Mouse (Mus musculus): Measurements from ENCODE around the gene Mthfsl.
"Not testable (repeated sequence)": the region's sequence is repeated elsewhere in the genome, so short reads cannot be mapped to it uniquely, and the experiment has no call there.

Gene Mthfsl

DNA sequence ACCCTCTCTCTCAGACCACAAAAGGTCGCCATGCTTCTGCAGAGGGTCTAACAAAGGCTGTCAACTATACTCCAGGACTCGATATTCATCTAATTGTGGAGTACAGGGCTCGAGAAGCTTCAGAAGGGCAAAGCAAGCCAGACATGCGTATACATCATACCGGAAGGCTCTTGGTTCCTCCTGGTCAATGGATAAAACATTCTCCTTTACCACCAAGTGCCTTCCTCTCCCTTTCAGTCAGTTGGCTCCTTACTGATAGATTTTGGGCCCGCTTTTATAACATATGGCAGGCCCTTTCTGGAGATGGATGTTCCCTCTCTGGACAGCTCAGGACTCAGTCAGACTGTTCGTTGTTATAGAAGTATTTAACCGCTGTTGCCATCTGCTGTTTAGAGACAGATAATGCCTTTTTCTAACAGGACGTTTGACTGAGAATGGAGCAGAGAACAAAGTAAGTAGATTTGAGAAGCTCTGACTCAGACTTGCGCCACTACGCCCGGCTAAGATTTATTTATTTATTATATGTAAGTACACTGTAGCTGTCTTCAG lies at the start of gene Mthfsl:
Gene Mthfsl (minus strand): TSS at position 308 of the 549 bp plus-strand sequence.
- DNase-seq (ENCODE audit: low read depth, low spot score), result not testable (repeated sequence)

DNA sequence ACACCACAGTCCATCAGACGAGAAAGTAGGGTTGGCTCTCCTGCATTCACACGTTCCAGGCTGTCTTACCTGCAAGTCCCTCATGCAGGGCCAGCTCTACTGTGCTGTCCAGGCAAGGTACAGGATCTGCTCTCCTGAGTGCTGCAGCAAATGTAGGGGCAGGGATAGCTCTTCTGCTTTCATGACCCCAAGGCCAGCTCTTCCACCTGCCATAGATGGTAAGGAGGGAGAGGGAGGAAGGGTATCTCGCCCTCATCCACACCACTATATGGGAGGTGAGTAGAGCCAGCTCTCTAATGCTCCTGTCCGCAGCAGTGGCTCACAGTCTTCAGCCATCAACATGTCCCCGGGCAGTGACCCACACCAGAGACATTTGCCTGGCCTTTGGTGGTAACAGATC lies 49.4 kb upstream of the Mthfsl start:
- DNase-seq (ENCODE audit: low read depth, low spot score), result not testable (repeated sequence)

- DNase-seq (ENCODE audit: low read depth, low spot score), result not testable (repeated sequence)
These were observed 26.6 kb upstream of the Mthfsl start for GRCm38 (mm10) chr9:88746687-88747086.

GRCm38 (mm10) chr9:88746046-88746445 lies 25.9 kb upstream of the Mthfsl start:
- DNase-seq (ENCODE audit: low read depth, low spot score), result not testable (repeated sequence)

DNA sequence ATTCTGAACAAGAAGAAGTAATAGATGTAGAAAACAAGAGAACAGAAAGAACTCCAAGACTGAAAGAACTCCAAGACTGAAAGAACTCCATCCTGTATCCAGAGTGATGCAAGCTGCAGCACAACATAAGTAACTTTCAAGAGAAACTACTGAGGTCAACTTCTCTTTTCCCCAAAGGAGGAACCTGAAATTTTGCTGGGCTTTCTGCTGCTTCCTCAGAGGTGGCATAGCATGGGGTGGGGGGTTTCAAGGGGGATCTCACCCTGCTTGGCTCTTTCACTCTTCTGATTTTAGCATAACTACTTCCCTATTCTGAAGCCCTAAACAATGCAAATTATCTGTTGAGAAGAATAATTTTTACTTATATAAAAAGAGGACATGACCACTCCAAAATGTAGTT lies 15.2 kb upstream of the Mthfsl start:
- not testable (repeated sequence) for DNase-seq (ENCODE audit: low read depth, low spot score)

- not testable (repeated sequence) for DNase-seq (ENCODE audit: low read depth, low spot score)
These were observed 13.1 kb upstream of the Mthfsl start for GRCm38 (mm10) chr9:88733182-88733581.

- not testable (repeated sequence) for DNase-seq (ENCODE audit: low read depth, low spot score)
These were observed 12.2 kb upstream of the Mthfsl start for GRCm38 (mm10) chr9:88732334-88732733.

- DNase-seq (ENCODE audit: low read depth, low spot score), result not testable (repeated sequence)
These were observed 11.6 kb upstream of the Mthfsl start, which contains the start of gene Bcl2a1d for GRCm38 (mm10) chr9:88731728-88732127. Gene Bcl2a1d (minus strand): TSS chr9:88731914.

DNA sequence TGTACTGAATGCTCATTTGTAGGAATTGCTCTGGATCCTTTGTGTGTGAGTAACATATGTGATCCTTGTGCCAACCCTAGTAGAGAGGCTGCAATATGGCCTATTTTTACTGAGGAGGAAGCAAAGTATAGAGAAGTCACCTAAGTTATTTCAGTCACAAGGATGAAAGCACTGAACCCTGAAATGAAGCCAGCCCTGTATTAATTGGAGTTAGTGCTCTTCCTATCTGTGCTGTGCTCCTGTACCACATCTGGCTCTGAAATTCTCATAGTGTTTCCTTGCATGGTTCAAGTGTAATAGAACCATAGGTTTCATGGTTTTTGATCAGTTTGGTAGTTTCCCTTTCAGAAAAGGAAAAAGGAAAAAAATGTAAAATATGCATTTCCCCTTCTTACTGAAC lies 8.2 kb upstream of the Mthfsl start:
- not testable (repeated sequence) for DNase-seq (ENCODE audit: low read depth, low spot score)

- DNase-seq (ENCODE audit: low read depth, low spot score), result not testable (repeated sequence)
These were observed 1.5 kb upstream of the Mthfsl start for GRCm38 (mm10) chr9:88721628-88722027.

DNA sequence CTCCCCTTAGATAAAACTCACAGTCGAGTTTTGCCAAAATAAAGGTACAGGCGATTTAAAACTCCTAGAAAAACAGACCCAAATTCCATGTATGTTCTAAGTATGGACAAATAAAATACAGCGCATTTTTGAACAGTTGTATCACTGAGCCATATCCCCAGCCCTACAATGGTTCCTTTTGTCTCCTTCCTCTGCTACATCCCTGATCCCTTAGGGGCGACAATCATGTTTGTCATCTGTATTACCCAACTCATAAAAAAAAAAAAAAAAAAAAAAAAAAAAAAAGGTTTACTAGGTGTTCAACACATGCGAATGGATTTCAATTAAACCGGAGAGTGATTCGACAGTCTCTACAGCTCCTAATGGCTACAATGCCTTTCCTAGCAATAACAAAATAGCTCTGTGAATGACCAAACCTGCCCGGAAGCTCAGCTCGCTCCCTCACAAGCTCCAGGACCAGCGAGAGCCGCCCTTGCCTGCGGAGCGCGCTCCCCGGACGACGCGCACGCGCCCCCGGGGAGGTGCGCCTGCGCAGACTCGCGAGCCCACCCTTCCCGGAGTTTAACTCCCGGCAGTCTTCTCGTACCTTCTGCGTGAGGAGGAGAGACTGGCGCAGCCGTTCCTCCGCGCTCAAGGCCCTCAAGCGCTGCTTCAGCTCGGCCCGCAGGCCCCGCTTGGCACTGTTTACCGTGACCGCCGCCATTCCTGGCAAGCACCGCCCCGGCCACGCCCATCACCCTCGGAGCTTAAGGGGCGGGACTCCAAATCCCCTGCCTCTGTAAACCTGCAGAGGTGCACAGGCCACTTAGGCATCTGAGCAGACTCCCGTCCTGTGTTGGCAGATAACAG lies 799 bp downstream of the Mthfsl start:
- DNase-seq (ENCODE audit: low read depth, low spot score), result not testable (repeated sequence)

DNA sequence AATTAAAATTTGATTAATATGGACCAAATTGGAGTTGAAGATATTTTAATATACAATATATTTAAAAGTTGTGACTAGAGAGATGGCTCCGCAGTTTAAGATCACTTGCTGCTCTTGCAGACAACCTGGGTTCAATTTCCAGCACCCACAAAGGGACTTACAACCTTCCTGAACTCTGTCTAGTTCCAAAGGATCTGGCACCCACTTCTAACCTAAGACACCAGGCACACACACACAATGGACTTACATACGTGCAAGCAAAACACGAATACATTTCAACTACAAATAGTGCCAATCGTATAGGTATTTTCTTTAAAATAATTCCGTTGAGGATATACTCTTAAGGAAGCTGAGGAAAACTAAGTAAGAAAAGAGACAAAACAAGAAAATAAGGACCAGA lies 1.5 kb downstream of the Mthfsl start:
- not testable (repeated sequence) for DNase-seq (ENCODE audit: low read depth, low spot score)

- DNase-seq (ENCODE audit: low read depth, low spot score), result not testable (repeated sequence)
These were observed 2.0 kb downstream of the Mthfsl start for GRCm38 (mm10) chr9:88718140-88718539.

- not testable (repeated sequence) for DNase-seq (ENCODE audit: low read depth, low spot score)
These were observed 5.6 kb downstream of the Mthfsl start for GRCm38 (mm10) chr9:88714515-88714914.

DNA sequence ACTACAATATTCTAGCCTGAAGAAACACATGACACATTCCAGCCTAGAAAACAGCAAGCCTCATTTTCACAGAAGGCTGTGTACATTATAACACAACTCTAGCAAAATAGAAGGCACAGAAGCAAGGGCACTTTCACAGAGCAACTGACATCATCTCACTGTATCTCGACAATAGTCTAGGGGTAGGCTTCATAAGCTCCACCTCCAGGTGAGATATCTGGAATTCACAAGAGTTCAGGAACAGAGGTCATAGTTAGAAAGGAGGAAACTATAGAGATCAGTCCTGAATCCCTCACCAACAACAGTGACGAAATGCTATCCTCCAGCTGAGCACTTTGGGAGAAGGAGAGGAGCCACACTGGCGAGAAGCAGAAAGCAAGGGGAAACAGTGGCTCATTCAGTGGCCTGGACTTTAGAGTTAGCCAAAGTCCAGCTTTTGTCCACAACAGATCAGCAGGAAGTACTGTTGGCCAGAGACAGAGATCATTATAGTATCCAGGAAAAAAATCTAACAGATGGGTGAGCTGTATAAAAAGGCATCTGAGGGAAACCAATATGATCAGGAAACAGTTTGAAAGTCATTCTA lies 7.8 kb downstream of the Mthfsl start:
- DNase-seq (ENCODE audit: low read depth, low spot score), result not testable (repeated sequence)

GRCm38 (mm10) chr9:88710910-88711438 lies 9.1 kb downstream of the Mthfsl start:
- not testable (repeated sequence) for DNase-seq (ENCODE audit: low read depth, low spot score)

DNA sequence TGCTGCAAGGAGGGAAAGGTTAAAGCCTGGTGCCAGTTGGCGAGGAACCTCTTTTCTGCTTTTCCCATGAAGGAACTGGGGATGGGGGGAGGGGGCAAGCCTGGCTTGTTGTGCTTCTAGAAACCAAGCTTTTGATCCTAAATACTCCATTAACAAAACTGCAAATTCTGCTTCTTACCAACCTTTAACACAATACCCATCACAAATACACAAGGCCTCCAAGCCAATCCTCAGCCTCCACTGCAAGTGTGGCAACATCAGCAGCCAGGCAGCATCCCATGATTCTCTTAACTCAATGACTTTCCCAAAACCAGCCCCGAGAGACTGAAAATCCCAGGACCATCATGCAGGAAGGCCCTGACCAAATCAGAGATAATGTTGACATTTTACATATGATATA lies 9.7 kb downstream of the Mthfsl start:
- not testable (repeated sequence) for DNase-seq (ENCODE audit: low read depth, low spot score)

- DNase-seq (ENCODE audit: low read depth, low spot score), result not testable (repeated sequence)
These were observed 10.3 kb downstream of the Mthfsl start for GRCm38 (mm10) chr9:88709794-88710193.

DNA sequence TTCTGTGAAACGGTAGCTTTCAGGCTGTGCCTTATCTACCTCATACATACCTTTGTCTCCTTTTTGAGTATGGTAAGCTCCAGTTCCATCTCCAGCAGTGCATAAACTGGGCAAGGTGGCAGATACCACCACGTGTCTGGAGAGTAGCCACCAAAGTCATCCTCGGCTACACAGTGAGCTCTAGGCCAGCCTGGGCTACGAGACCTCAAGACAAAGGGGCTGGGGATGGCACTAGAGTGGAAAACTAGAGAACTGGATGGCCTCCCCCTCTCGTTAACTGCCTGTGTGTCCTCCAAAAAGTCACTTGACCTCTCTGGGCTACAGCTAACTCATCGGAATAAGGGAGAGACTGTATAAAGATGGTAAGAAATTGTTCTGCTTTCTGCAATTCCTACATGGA lies 10.8 kb downstream of the Mthfsl start:
- DNase-seq (ENCODE audit: low read depth, low spot score), result no peak

- no peak for DNase-seq (ENCODE audit: low read depth, low spot score)
These were observed 13.4 kb downstream of the Mthfsl start for GRCm38 (mm10) chr9:88706700-88707099.

DNA sequence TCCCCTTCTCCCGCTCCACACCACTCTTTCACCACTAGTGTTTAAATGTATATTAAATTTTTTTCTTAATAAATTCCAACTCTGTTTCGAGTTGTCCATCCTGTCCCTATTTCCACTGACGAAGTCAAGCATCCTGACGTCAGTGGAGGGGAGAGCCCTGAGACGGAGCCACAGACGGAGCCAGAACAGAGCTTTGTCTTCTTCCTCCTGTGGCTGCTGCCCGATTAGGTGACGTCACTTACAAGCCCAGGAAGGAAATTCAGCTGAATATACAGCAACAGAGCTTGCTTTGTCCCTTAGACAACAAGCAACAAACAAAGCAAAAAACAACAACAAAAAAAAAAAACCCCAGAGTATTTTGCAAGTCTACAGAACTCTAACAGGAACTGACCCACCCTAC lies 14.9 kb downstream of the Mthfsl start:
- not testable (repeated sequence) for DNase-seq (ENCODE audit: low read depth, low spot score)

GRCm38 (mm10) chr9:88698746-88699145 lies 21.4 kb downstream of the Mthfsl start:
- not testable (repeated sequence) for DNase-seq (ENCODE audit: low read depth, low spot score)

All from telencephalon, adult 2 months (tissue).